Mouse (Mus musculus) CD4-positive, CD25-positive, alpha-beta regulatory T cell, adult 2 months (primary cell): ENCODE results near the gene Trim43a.
"Not testable (repeated sequence)": the region's sequence is repeated elsewhere in the genome, so short reads cannot be mapped to it uniquely, and the experiment has no call there.

Experiments used
- DNase-seq: peaks from one replicate; pipeline ENCODE4 v3.0.0-alpha.2; 2012; ENCODE audit warnings: low read depth, low spot score

Gene Trim43a

DNA sequence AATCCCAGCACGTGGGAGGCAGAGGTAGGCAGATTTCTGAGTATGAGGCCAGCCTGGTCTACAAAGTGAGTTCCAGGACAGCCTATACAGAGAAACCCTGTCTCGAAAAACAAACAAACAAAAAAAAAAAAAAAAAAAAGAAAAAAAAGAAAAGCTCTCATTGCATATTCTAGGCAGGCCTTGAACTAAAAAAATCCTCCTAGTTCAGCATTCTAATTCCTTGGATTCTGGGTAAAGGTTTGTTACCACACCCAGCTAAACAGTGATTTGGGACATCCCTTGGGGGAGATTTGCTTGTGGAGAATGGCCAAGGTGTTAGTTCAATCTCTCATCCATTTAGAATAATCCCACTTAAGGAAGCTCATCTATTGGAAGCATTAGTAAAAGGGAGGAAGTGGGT is at the start of gene Trim43a:
Gene Trim43a (plus strand): TSS at position 301 of the 400 bp plus-strand sequence.
- not testable (repeated sequence) for DNase-seq

- DNase-seq, result no peak
These were observed 46.6 kb upstream of the Trim43a start for GRCm38 (mm10) chr9:88534093-88534492.

- no peak for DNase-seq
These were observed 41.0 kb upstream of the Trim43a start for GRCm38 (mm10) chr9:88539546-88540224.

DNA sequence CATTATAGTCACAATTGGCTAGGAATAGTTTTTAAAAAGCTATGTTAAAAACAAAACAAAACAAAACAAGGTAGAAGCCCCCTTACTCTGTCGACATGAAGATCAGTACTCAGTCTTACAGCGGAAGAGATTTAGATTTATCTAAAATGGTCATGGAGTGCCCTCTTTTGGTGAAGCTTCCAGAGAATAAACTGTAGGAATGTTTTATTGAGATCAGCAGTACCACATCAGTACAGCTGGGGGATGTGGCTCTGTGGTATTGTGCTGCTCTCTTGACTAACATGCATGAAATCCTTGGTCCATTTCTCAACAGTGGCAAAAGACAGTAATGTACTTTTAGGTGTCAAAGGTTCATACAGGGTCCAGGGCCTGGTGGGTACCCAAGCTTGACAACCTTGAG is 37.9 kb upstream of the Trim43a start:
- DNase-seq, result peak; percentile 45

DNA sequence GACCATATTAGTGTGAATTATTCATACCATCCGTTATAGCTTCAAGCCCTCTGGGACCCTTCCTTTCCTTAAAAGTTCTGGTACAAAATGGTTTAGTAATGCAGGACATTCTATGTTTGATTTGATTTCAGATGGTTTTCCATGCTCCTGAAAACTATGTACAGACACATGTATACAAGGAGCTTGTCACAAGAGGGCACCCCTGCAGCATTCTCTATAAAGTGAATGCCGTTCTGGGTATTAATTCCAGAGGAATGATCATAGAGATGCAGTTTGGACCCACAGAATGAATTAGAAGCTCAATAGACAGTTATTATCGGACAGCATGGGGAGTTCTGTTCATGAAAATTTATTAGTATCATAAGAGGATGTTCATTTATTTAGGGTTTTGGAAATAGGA is 35.2 kb upstream of the Trim43a start:
- no peak for DNase-seq

DNA sequence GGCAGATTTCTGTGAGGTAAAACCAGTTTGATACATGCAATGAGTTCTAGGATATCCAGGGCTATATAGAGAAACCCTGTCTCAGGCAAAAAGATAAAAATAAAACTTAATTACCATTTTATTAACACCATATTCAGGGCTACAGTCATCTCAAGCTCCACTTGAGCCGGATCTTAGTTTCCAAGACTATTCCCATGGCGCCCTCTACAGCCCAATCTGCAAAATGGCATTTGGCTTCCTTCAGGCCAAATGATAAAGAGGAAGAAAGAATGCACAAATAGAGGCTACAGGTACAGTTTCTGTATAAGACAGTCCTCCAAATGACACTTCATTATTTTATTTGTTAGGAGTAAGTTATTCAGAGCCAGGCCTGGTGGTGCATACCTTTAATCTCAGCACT is 34.5 kb upstream of the Trim43a start:
- DNase-seq, result peak; percentile 87

- no peak for DNase-seq
These were observed 34.0 kb upstream of the Trim43a start for GRCm38 (mm10) chr9:88546657-88547056.

DNA sequence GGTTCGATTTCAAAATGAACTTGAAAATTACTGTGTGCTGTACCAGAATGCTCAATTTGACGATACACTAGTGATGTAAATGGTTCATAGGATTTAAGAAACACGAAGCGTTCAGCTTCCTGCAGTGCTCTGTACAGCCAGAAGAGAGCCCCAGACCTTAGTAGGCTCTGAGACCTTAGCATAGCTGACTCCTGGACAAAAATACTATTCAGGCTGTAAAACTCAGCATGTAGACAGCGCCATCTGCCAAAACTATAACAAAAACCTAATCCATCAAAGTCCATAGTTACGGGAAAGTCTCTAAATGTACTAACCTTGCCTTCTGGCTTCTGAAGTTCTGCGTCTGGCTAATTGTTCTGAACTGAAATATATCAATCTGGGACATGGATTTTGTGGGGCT is 33.4 kb upstream of the Trim43a start:
- peak; percentile 77 for DNase-seq

DNA sequence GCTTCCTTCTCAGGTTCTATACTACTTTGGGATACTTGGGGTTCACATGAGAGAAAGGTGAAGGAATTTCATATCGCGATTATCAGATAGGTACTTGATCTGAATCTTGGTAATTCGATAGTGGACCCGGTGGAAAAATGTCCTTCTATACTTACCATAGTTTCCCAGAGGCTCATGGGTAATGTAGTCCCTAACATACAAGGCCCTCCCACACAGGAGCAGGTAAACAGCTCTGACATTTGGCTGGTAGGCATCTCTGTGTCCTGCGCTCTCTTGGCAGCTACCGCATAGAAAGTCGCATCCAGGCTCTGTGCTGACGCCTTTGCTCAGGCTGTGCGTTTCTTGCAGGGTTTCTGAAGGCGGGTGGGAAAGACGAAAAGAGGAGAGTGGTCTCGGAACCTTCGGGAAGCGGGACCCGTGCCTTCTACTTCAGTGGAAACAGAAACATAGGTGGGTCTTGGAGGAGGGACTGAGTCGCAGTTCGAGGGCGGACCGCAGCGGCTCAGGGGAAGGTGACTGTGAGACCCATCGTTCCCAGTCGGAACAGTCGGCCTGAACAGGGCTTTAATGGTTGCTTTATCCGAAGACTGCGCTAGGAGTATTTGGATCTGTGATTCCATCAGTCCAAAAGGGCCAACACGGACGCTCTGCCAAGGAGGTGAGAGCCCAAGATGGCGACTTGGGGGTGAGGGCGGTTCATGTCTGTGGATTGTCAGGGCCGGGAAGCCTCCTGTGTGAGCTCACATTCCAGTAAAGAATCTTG is 32.7 kb upstream of the Trim43a start, which contains the start of gene Zfp949:
Gene Zfp949 (plus strand): TSS at position 170 of the 763 bp plus-strand sequence.
- peak; percentile 89 for DNase-seq

DNA sequence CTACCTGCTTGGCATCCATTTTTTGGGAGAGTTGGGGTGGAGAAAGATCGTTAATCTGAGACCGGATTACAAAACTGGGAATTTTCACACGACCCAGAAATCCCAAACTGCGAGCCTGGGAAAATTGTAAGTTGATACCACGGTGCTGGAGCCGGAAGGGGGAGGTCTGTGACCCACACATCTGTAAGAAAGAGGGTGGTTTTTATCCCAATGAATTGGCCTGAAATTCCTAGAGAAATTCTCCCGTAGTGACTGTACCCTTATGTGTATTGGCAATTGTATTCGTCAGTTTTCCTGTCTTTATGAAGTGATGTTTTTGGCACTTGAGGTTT is 32.1 kb upstream of the Trim43a start:
- no peak for DNase-seq

- DNase-seq, result no peak
These were observed 27.6 kb upstream of the Trim43a start for GRCm38 (mm10) chr9:88553071-88553470.

- DNase-seq, result no peak
These were observed 22.5 kb upstream of the Trim43a start for GRCm38 (mm10) chr9:88558146-88558545.

DNA sequence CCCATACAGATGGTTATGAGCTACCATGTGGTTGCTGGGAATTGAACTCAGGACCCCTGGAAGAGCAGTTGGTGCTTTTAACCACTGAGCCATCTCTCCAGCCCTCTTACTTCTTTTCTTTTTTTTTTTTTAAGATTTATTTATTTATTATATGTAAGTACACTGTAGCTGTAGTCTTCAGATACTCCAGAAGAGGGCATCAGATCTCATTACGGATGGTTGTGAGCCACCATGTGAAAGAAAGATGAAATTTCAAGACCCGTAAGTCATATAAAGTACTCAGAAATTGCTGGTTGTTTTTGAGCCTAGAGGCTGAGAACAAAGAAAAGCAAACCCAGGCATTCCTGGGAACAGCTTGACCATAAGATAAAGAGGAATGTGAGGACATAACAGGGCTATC is 19.2 kb upstream of the Trim43a start:
- not testable (repeated sequence) for DNase-seq

- DNase-seq, result not testable (repeated sequence)
These were observed 10.2 kb upstream of the Trim43a start for GRCm38 (mm10) chr9:88570471-88570870.

GRCm38 (mm10) chr9:88593708-88594107 is 13.0 kb downstream of the Trim43a start:
- not testable (repeated sequence) for DNase-seq

DNA sequence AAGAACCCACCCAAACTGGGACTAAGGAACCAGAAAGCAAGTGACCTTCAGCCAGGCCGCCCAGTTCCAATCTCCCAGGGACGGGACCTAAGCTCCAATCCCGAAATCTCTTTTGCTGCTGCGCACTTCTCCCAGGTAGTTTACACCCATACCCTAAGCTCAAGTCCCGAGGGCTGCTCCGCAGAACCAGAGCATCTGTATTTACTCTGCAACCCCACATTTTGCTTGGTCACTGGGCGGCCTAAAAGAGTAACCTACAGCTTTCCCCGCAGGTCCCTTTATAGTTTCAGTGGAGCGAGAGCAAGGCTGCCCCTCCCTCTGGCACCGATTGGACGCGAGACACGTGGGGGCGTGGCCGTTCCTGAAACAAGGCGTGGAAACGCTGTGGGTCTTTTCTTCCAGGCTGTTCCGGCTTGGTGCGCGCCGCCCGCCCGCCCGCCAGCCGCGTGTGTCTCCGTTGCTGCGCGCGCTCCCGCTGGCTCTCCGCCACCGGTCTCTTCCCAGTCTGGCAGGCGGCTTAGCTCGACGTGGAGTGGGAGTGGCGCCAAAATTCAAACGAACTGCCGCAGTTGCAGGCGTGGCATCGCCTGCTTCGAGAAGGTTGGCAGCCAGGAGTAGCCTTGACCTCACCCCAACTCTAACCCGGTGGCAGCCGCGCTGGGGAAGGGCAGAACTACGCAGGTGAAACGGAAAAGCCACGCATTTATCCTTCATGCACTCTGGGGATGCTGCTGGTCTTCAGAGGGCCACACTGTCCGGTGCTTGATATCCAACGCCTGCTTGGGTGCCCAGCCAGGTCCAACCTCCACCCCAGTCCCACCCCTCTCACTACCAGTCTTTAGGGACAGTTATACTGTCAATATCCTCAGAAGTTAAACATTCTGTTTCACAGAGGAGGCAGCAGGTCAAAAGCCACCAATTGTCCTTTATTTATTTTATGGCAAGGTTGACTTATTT is 18.8 kb downstream of the Trim43a start:
- peak; percentile 87 for DNase-seq

- not testable (repeated sequence) for DNase-seq
These were observed 45.3 kb downstream of the Trim43a start for GRCm38 (mm10) chr9:88625803-88626514.

- not testable (repeated sequence) for DNase-seq
These were observed 57.4 kb downstream of the Trim43a start for GRCm38 (mm10) chr9:88638125-88638524.
